21 mouse cellular contexts compared by ENCODE assay signal in the genomic region with DNA sequence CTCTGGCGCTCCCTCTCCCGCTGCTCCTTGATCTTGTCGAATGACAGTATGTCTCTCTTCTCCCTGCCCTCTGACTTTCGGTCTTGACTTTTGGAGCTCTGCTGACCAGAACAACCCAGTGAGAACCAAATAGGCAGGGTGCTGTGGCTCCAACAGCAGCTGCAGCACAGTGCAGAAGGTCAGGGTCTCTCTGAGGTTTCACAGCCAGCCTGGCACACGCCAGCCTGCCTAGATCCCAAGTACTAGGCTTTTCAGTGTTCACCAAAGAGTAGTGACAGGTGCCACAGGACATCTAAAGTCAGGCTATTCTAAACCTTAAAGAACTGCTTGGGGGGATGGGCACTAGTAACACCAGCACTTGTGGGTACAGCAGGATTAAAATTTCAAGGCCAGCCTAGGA. TPM values are rescaled to one million over a fixed set of nuclear protein-coding genes. Genes with fewer than 3 reads are reported as not detected.
"Had no signal": no experiment of that assay in that cellular context is flagged by ENCODE, and none has a peak within 500 bp of the region (broad histone marks: within the 10 kb centered on the region; RNA-seq: fewer than 3 reads in every experiment).

No protein-coding gene starts in this region.

- H3K4me1 ChIP-seq: heart, embryonic 10.5 days; heart, embryonic 12.5 days; hindbrain, embryonic 12.5 days; intestine, embryonic 15.5 days; limb, embryonic 13.5 days; limb, embryonic 15.5 days; liver, embryonic 12.5 days had no signal

- H3K9me3 ChIP-seq: heart, embryonic 10.5 days; heart, embryonic 12.5 days; hindbrain, embryonic 10.5 days; hindbrain, embryonic 12.5 days; intestine, embryonic 15.5 days; limb, embryonic 13.5 days; limb, embryonic 15.5 days; liver, embryonic 12.5 days had no signal

- H3K27me3 ChIP-seq: heart, embryonic 12.5 days; hindbrain, embryonic 12.5 days; intestine, embryonic 15.5 days; limb, embryonic 13.5 days; limb, embryonic 15.5 days; liver, embryonic 12.5 days had no signal

- H3K4me3 ChIP-seq: gastrocnemius, adult 2 months; heart, embryonic 10.5 days; heart, embryonic 12.5 days; hindbrain, embryonic 10.5 days; hindbrain, embryonic 12.5 days; intestine, embryonic 15.5 days; layer of hippocampus, adult 2 months; left cerebral cortex, adult 2 months; limb, embryonic 13.5 days; limb, embryonic 15.5 days; liver, embryonic 12.5 days had no signal

- DNase-seq: gastrocnemius, adult 2 months; gastrocnemius, postnatal 10 days; gastrocnemius, postnatal 25 days; heart, adult 18-20 months; heart, postnatal 10 days; heart, postnatal 4 days; kidney, adult 18-20 months; kidney, adult 8-10 months; kidney, postnatal 25 days; kidney, postnatal 4 days had no signal

RNA-seq across cellular contexts. Expression of gene Gm20219, which starts 12.7 kb away (rescaled TPM):
- total RNA-seq: liver, adult 2 months had no signal
